Mouse (Mus musculus) heart, adult 11 months (tissue): ENCODE measurements at regions not wholly inside any gene's neighbourhood (a gene's known extent, or its start where the extent isn't known, plus 50 kb on each side); places are given as distances from the start of the nearest gene placed in this dataset.

Experiments
- DNase-seq: peaks from one replicate; pipeline ENCODE4 v3.0.0; 2022

GRCm38 (mm10) chr16:53480664-53481063 lies 1026.8 kb upstream of the Alcam start:
- no peak for DNase-seq

- DNase-seq: no peak
Observed at GRCm38 (mm10) chr16:53439511-53439910, 985.6 kb upstream of the Alcam start.

GRCm38 (mm10) chr16:53418416-53418815 lies 964.5 kb upstream of the Alcam start:
- no peak for DNase-seq

GRCm38 (mm10) chr16:53385176-53385575 lies 931.3 kb upstream of the Alcam start:
- DNase-seq: no peak

GRCm38 (mm10) chr16:53342153-53342552 lies 888.3 kb upstream of the Alcam start:
- DNase-seq: no peak

DNA sequence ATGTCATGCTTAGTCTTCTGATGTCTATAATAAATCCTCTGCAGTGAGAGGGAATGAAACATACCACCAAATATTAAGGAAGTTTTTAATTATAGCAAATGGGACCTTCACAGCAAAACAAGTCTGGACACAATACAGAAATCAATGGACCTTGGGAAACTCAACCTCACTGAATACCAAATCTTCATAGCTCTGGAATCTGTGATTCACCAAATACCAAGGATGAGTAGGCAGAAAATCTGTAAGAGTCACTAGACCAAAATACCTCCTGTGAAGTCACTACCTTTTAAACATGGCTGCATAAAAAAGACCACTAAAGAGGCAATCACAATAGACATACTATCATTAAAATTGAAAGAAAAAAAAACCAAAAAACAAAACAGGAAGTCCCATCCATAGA lies 872.5 kb upstream of the Alcam start:
- no peak for DNase-seq

- DNase-seq: no peak
Observed at GRCm38 (mm10) chr16:53292081-53292480, 838.2 kb upstream of the Alcam start.

GRCm38 (mm10) chr16:53282014-53282413 lies 828.1 kb upstream of the Alcam start:
- DNase-seq: no peak

- DNase-seq: no peak
Observed at GRCm38 (mm10) chr16:53266116-53266515, 812.2 kb upstream of the Alcam start.

DNA sequence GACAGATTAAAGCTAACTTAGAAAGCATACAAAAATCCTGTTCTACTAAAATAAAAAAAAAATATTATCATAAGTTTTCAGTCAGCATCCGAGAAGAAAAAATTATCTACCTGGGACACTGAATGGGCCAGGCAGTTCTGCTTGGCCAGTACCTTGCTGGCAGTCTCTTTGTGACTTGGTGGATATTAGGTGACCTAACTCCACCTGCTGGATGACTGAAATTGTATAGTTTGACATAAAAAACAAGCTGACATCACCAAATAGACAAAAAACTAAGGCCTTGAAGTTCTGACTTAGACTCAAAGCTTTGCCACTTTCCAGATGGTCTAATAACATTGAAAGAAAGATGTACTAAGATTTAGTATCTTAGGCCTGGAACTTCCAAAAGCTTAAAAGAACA lies 791.5 kb upstream of the Alcam start:
- DNase-seq: no peak

DNA sequence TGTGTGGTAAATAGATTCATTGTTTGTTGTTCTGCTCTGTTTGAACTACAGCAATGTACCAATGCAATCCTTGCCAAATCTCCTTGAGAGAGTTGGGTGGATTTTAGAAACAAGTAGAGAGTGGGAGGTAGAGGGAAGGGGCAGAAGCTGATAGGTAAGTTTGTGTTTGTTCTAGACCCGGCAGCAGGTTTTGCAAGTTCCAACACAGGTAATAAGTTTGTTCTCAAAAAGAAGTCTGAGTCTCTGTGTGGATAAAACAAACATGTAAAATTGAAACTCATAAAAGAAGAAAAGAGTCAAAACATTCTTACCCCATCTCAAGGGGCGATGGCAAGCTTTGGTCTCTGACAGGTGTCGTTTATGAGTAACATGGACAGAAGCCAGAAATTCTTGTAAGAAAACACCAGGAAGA lies 788.3 kb upstream of the Alcam start:
- no peak for DNase-seq

GRCm38 (mm10) chr16:53218886-53219285 lies 765.0 kb upstream of the Alcam start:
- DNase-seq: no peak

DNA sequence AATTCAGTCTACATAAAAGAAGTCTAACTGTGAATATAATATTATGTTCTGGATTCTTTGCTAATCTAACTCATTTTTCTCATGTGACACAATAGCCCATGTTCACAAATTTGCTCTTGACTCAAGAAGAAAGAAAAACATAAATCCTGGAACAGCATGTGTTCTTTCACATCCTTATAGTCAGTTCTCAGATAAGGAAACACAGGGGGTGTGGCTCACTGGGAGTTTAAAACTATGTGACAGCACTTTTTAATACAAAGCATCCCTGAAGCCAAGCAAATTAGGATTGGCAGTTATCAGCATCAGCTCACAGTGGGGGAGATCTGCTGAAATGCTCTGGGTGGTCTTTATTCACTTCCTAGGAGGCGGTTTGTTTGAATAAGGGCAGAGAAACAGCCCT lies 747.6 kb upstream of the Alcam start:
- DNase-seq: no peak

GRCm38 (mm10) chr16:53186444-53186843 lies 732.6 kb upstream of the Alcam start:
- DNase-seq: no peak

DNA sequence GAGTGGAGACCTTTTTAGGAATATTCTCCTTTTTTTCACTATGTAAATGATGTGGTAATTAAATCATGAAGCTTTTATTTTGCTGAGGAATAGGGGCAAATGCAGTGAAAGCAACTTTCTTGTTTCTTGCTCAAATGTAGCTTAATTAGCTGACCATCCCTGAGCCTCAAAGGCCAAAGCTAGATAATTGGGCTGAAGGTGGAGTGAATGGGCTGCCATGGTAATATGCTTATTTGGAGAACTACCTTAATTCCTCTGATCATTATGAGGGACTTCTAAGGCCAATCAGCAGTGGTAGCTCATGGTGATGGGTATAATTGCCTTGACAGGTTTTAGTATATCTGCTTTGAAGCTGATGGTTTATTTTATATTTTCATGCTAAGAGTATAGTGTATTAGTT lies 702.5 kb upstream of the Alcam start:
- DNase-seq: no peak

DNA sequence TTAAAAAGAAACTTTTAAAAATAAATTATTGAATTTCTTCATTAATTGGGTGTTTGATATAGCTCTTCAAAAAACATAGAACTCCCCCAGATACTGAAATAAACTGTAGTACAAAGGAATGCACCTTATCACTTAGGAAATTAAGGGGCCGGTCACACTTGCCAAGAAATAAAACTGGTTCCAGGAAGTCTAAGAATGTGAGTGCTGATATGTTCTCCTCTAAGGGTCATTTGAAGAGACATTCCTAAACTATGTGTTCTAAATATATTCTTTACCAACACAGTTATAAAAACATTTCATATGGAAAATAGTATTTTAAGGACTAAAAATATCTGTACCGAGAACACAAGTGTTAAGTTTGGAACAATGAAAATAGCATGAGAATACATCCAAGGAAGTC lies 676.8 kb upstream of the Alcam start:
- DNase-seq: no peak

DNA sequence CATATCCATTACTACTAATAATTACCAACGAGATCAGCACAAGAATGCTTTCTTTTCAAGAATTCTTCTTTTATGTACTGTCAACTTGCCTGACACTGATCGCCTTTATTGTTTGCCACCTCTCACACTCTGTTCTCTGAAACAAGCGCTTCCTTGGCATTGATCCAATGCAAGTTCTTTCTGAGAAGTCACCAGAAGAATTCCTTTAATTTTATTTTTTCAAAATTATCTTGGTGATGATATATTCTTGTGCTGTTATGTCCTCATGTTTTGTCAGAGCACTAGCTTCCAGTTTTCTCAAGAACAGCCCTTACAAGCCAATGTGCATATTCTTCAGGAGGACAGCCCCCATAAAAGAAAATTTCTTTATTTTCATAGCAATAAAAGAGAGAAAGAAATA lies 654.9 kb upstream of the Alcam start:
- no peak for DNase-seq

DNA sequence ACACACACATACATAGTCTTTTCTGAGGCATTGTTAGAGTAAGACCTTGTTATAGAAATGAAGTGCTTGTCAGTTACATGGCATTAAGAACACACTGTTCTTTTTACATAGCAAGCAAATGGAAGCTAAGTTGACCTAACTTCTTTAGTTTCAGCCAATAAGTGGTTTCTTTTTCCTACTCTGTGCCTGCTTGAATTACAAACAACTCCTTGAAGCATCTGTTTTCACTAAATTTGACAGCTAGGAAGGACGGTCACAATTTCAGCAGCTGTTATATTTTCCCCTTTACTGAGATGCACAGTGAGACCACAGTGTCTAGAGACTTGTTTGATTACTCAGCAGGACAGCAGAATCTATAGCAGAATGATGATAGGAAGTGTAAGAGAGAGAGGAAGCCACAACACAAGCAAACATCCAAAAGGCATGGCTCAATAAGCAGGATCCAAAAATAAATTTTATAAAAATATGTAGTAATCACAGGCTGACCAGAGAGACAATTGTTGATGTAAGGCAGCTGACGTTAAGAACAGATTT lies 641.6 kb upstream of the Alcam start:
- DNase-seq: no peak

GRCm38 (mm10) chr16:53073856-53074568 lies 620.1 kb upstream of the Alcam start:
- no peak for DNase-seq

DNA sequence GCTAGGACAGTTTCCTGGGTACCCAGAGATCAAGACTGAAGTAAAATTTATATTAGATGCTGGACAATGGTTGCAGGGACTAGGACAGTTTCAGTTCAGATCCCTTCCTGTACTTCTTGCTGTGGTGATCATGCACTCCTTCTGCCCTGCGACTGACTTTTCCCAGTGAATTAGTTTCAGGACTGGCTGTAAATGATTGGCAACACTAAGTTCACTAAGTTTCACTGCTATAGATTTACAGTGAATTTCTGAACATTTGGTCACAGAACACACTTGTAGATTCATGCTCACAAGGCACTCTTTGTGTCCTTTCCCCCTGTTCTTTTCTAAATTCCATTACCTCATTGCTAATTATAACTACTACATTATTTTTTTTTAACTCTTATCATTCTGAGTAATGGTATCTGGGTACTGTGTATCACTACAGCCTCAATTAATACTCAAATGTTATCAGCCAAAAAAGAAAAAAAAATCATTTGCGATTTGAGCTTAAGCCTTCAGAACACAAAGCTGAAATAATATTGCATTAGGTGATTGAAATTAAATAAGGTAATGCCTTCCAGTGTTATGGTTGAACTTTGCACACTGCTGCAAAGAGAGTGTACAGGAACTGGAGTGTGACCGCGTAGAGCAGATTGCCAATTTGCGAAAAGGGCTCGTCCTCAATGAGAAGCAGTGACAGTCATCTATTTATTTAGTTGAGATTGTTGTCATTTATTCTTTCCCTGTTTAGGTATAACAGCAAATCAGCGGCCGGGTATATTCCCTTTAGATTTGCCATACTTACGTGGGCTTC lies 618.2 kb upstream of the Alcam start:
- DNase-seq: no peak

- DNase-seq: no peak
Observed at GRCm38 (mm10) chr16:53064151-53064550, 610.3 kb upstream of the Alcam start.

GRCm38 (mm10) chr16:53063061-53063460 lies 609.2 kb upstream of the Alcam start:
- DNase-seq: no peak

DNA sequence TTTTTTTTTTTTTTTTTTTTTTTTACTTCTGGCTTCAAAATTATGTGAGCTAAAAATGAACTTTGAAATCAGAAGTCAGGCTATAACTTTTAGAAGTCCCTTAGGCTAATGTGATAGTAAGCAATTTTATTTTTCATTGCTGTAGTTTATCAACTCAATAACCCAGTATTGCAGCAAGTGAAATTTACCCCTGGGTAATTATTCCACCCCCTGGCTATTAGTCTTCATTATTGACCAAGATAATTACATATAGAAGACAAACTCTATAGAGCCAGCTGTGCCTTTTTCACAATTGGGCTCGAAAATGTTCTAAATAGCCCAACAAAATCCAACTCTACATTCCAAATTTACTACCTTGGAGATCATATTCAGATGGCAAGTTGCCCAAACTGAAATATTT lies 572.2 kb upstream of the Alcam start:
- no peak for DNase-seq

DNA sequence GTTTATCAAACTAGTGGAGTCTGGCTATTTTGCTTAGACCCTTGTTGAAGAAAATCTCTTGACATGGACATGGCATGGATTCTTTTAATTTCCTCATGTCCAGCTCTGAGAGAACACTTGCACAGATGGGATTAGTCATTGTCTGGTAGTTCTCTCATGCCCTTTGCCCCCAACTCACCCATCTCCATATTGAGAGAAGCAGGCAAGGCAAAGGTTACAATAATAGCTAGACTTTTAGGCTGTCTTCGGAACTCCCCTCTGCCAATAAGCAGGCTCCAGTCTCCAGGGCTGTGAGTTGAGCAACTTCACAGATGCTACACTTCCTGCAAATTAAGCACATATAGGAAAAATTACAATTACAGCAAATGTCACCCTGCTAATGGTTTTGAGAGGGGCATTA lies 558.0 kb upstream of the Alcam start:
- no peak for DNase-seq
